Mouse (Mus musculus) gastrocnemius, postnatal 10 days (tissue): Measurements from ENCODE around the gene Dcaf12l1. TPM values are rescaled to one million over a fixed set of nuclear protein-coding genes. Genes with fewer than 3 reads are reported as not detected.
"Not testable (repeated sequence)": the region's sequence is repeated elsewhere in the genome, so short reads cannot be mapped to it uniquely, and the experiment has no call there.

Experiments used
- DNase-seq: peaks from one replicate; pipeline ENCODE4 v3.0.0; 2021; ENCODE audit warnings: mixed read lengths
- long read RNA-seq, 2 experiments: library from polyadenylated mRNA; stranded (forward); transcript quantifications; one replicate each; pipeline ENCODE4 v2.0.0; 2021
- total RNA-seq, 2 experiments: library from RNA; stranded (reverse); gene quantifications; 2 replicates each; pipeline ENCODE4 v1.2.3; 2021

Dcaf12l1 gene
- 1 to 10 TPM; 2.5 to 2.6 TPM for total RNA-seq
- long read RNA-seq, experiment 1, partial matches to known transcripts: 0 of 5 reads
- long read RNA-seq, experiment 1, other reads (novel, unspliced or antisense): 0 of 5 reads
- long read RNA-seq, experiment 2: 0 reads

DNA sequence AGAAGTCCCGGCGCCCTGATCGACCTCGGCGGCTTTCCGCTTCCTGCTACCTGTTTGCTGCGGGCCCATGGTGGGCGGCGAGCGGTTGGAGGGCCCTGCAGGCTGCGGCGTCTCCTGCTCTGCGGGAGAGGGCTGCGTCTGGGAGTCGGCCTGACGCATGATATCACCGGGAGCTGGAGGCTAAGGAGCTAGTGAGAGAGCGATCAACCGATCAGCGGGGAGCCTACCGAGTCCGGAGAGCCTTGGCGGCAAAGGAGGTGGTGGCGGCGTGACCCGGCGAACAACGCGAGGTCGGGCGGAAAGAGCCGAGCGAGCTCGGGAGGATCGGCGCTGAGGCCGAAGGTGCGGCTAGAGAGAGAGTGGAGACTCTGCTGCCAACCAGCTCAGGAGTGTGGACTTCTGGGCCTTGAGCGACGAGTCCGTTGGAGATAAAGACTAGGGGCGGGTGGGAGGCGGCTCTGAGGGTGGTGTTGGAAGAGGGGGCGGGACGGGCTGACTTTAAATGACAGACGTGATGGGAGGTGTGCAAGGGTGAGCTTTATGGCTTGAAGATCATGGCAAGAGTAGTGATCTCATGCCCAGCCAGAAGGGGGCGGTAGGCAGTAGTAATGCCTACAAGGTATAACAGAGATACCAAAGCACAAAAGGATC, at the start of gene Dcaf12l1:
Dcaf12l1 (minus strand) TSS at position 437 of the 651 bp plus-strand sequence.
- peak; percentile 63 for DNase-seq

DNA sequence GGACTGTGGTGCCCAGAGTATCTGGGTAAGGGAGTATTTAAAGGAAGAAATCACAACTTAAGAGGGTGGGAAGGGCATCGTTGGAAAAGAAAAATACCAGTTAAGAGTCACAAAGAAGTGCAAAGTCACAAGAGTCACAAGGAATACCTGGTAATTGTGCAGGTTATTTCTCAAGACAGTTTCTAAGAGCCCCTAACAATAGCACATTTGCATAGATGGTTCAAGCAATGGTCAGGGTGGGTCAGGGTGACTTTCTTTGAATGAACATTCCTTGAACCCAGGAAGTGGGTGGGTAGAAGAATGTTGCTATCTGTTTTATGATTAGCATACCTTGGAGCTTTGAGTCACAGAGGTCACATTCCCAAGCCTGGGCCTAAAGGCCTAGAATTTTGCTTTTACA, 19.4 kb upstream of the Dcaf12l1 start:
- DNase-seq: not testable (repeated sequence)

DNA sequence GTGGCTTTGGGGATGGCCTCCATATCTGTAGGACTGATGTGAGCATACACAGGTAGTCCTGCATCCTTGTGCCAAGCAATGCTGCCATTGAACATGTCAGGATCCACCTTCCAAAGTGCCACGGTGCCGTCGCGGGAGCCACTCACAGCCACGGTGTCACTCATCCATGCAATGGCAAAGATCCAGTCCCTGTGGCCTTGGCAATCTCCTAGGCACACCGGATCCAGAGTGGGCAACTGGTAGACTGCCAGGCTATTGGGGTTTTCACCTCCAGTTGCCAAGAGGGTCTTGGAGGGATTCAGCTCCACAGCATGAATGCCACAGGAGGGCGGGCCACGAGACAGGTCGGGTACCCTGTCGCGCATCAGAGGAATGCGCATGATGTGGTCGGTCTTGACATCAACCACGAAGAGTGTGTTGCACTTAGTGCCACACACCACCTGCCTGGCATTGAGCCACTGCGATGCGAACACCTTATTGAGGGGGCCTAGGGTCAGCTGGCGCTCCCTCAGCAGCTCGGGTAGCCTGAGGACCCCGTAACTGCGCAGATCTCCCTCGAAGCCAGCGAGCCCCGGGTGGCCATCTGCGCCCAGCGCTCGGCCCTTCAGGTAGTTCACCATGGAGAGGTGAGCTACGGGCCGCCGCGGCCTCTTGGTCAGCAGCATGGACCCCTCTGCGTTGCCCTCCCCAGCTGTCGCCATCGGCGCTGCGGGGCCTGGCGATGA, 799 bp downstream of the Dcaf12l1 start:
- peak; percentile 3 for DNase-seq
